Mouse (Mus musculus): ENCODE measurements around the gene Gm17509. TPM values are rescaled to one million over a fixed set of nuclear protein-coding genes. Genes with fewer than 3 reads are reported as not detected.

Gene Gm17509
- polyA plus RNA-seq (2014; fragmentation: Nextera tagmentation; extraction: Ambion mirVana), result 0.37 and 0.68 TPM in 2 replicates

GRCm38 (mm10) chr13:117220501-117221321 is at the start of gene Gm17509:
Gm17509 (minus strand) TSS chr13:117221075.
- Histone ChIP-seq H3K27me3 (ENCODE audit: control insufficient read depth, insufficient read depth, low read length) (no peaks in the 10 kb centered on the region), H3K9ac (ENCODE audit: low read length) (peak within 1 kb of the TSS; percentile 68), H3K4me3 (ENCODE audit: low read depth, low read length) (peak within 1 kb of the TSS; percentile 72), H3K36me3 (ENCODE audit: control insufficient read depth, insufficient read depth, low read length) (no peaks in the 10 kb centered on the region), H3K27ac (ENCODE audit: low read depth, low read length) (peak within 1 kb of the TSS; percentile 57), H3K9me3 (ENCODE audit: control insufficient read depth, low read length) (no peaks in the 10 kb centered on the region), H3K4me1 (ENCODE audit: control insufficient read depth, insufficient read depth, low read length) (no peaks in the 10 kb centered on the region; the same call in 1 of the 2 replicates), H3K4me2 (ENCODE audit: low read depth) (peak within 1 kb of the TSS; percentile 48)
- DNase-seq (ENCODE audit: low spot score), result peak; percentile 85
- peak; percentile 88 for ATAC-seq (ENCODE audit: insufficient read depth, low FRiP score, low TSS enrichment)
- under 1% methylated on average over 65 of the region's 67 CpGs for WGBS

- Histone ChIP-seq H3K4me3 (ENCODE audit: low read depth, low read length) (no peak overlapping the region), H3K9me3 (ENCODE audit: control insufficient read depth, low read length) (no peaks in the 10 kb centered on the region), H3K4me2 (ENCODE audit: low read depth) (no peak overlapping the region), H3K36me3 (ENCODE audit: control insufficient read depth, insufficient read depth, low read length) (no peaks in the 10 kb centered on the region), H3K27ac (ENCODE audit: low read depth, low read length) (no peak overlapping the region), H3K27me3 (ENCODE audit: control insufficient read depth, insufficient read depth, low read length) (no peaks in the 10 kb centered on the region), H3K9ac (ENCODE audit: low read length) (no peak overlapping the region), H3K4me1 (ENCODE audit: control insufficient read depth, insufficient read depth, low read length) (no peaks in the 10 kb centered on the region)
- WGBS, result 92% methylated on average over 14 of the region's 14 CpGs
- ATAC-seq (ENCODE audit: insufficient read depth, low FRiP score, low TSS enrichment) (peak; percentile 31; the same call in 1 of the 2 replicates), DNase-seq (ENCODE audit: low spot score) (no peak)
Measured at GRCm38 (mm10) chr13:117267963-117268362, 47.1 kb upstream of the Gm17509 start.

DNA sequence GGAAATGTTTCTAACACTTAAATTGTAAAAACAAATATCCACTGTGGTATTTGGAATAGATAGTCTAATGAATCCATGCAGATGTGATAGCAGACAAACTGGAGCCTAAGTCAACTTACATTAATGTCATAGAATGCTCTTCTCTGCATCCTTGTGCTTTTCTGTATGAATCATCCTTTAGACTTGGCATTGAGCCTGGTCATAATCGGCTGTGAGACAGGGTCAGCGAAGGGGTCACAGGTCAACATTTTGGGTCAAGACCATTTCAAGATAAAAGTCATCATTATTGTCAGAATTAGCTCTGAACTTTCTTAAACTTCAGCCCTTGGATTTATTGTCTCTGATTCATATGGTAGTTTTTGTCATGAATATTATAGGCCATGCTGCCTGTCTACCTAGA is 45.3 kb upstream of the Gm17509 start:
- DNase-seq (ENCODE audit: low spot score), result no peak
- Histone ChIP-seq H3K4me1 (ENCODE audit: control insufficient read depth, insufficient read depth, low read length) (no peaks in the 10 kb centered on the region), H3K27ac (ENCODE audit: low read depth, low read length) (no peak overlapping the region), H3K4me2 (ENCODE audit: low read depth) (no peak overlapping the region), H3K27me3 (ENCODE audit: control insufficient read depth, insufficient read depth, low read length) (no peaks in the 10 kb centered on the region), H3K36me3 (ENCODE audit: control insufficient read depth, insufficient read depth, low read length) (no peaks in the 10 kb centered on the region), H3K9me3 (ENCODE audit: control insufficient read depth, low read length) (no peaks in the 10 kb centered on the region), H3K4me3 (ENCODE audit: low read depth, low read length) (no peak overlapping the region), H3K9ac (ENCODE audit: low read length) (no peak overlapping the region)
- 72% methylated on average over 2 of the region's 2 CpGs for WGBS
- ATAC-seq (ENCODE audit: insufficient read depth, low FRiP score, low TSS enrichment), result no peak

DNA sequence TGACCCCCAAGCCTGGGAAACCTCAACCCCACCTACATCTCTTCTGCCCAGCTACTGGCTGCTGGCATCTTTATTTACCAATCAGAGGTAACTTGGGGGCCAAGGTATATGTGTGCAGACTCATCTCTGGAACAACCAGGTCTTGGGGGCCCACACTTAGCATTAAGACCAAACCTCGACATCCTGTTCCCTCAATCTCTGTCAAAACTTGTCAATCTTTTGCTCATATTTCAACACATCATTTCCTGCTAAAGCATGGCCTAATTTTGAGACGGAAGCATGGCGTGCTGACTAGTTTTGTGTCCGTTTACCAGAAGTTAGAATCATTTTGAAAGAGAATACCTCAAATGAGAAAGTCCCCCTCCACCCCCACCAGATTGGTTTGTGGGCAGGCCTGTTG is 39.8 kb upstream of the Gm17509 start:
- DNase-seq (ENCODE audit: low spot score), result no peak
- 92% methylated on average over 4 of the region's 4 CpGs for WGBS
- Histone ChIP-seq H3K27me3 (ENCODE audit: control insufficient read depth, insufficient read depth, low read length) (no peaks in the 10 kb centered on the region), H3K4me3 (ENCODE audit: low read depth, low read length) (no peak overlapping the region), H3K4me1 (ENCODE audit: control insufficient read depth, insufficient read depth, low read length) (no peaks in the 10 kb centered on the region), H3K9me3 (ENCODE audit: control insufficient read depth, low read length) (no peaks in the 10 kb centered on the region), H3K36me3 (ENCODE audit: control insufficient read depth, insufficient read depth, low read length) (no peaks in the 10 kb centered on the region), H3K27ac (ENCODE audit: low read depth, low read length) (no peak overlapping the region), H3K9ac (ENCODE audit: low read length) (no peak overlapping the region), H3K4me2 (ENCODE audit: low read depth) (no peak overlapping the region)
- ATAC-seq (ENCODE audit: insufficient read depth, low FRiP score, low TSS enrichment), result no peak

DNA sequence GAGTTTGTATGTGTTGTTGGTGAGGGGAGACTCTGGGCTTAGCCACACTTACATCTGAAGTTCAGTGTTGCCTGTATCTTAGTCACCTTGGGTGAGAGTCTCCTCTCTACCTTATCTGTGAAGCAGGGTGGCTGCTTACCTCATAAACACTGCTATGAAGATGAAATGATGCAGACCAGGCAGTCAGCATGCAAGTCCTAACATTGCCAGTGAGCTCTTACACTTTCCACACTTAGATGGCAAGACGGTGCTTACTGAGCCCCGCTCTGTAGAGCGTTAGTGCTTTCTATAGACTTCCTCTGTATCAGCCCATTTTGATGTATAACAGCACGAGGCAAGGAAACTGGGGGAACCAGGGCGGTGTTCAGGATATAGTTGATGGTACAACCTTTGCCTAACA is 21.7 kb upstream of the Gm17509 start:
- H3K9me3 ChIP-seq (ENCODE audit: control insufficient read depth, low read length), result no peaks in the 10 kb centered on the region
- no peaks in the 10 kb centered on the region for H3K27me3 ChIP-seq (ENCODE audit: control insufficient read depth, insufficient read depth, low read length)
- 94% methylated on average over 5 of the region's 5 CpGs for WGBS
- no peak overlapping the region for H3K9ac ChIP-seq (ENCODE audit: low read length)
- no peak overlapping the region for H3K4me2 ChIP-seq (ENCODE audit: low read depth)
- no peaks in the 10 kb centered on the region for H3K36me3 ChIP-seq (ENCODE audit: control insufficient read depth, insufficient read depth, low read length)
- DNase-seq (ENCODE audit: low spot score) (no peak), ATAC-seq (ENCODE audit: insufficient read depth, low FRiP score, low TSS enrichment) (no peak)
- H3K4me3 ChIP-seq (ENCODE audit: low read depth, low read length), result no peak overlapping the region
- no peaks in the 10 kb centered on the region for H3K4me1 ChIP-seq (ENCODE audit: control insufficient read depth, insufficient read depth, low read length)
- H3K27ac ChIP-seq (ENCODE audit: low read depth, low read length), result no peak overlapping the region

DNA sequence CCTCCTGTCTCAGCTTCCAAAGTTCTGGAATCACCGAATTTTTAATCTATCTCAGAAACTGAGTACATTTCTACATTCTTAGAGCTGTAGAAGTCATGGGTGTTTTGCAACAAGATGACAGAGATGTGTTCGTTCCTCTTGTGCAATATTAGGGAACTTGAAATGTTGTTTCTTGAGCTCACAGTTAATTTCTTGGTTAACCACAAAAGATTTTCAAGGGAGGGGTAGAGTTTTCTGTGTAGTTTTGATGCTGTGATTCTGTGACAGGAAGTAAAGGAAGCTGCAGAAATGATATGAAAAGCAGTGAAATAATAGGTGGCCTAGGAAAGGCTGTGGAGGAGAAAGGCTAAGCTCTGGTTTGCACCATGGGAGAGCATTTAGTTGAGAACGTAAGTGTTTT is 21.2 kb upstream of the Gm17509 start:
- Histone ChIP-seq H3K27ac (ENCODE audit: low read depth, low read length) (no peak overlapping the region), H3K4me2 (ENCODE audit: low read depth) (no peak overlapping the region), H3K36me3 (ENCODE audit: control insufficient read depth, insufficient read depth, low read length) (no peaks in the 10 kb centered on the region), H3K27me3 (ENCODE audit: control insufficient read depth, insufficient read depth, low read length) (no peaks in the 10 kb centered on the region), H3K4me1 (ENCODE audit: control insufficient read depth, insufficient read depth, low read length) (0 out of 2 replicates have a peak, but pooled peaks cover under 1% of the 10 kb centered on the region), H3K9ac (ENCODE audit: low read length) (no peak overlapping the region), H3K4me3 (ENCODE audit: low read depth, low read length) (no peak overlapping the region), H3K9me3 (ENCODE audit: control insufficient read depth, low read length) (no peaks in the 10 kb centered on the region)
- 92% methylated on average over 3 of the region's 3 CpGs for WGBS
- no peak for DNase-seq (ENCODE audit: low spot score)
- ATAC-seq (ENCODE audit: insufficient read depth, low FRiP score, low TSS enrichment), result no peak

GRCm38 (mm10) chr13:117237111-117237510 is 16.2 kb upstream of the Gm17509 start:
- no peaks in the 10 kb centered on the region for H3K9me3 ChIP-seq (ENCODE audit: control insufficient read depth, low read length)
- H3K27me3 ChIP-seq (ENCODE audit: control insufficient read depth, insufficient read depth, low read length), result no peaks in the 10 kb centered on the region
- DNase-seq (ENCODE audit: low spot score), result no peak
- no peaks in the 10 kb centered on the region for H3K36me3 ChIP-seq (ENCODE audit: control insufficient read depth, insufficient read depth, low read length)
- no peak overlapping the region for H3K4me2 ChIP-seq (ENCODE audit: low read depth)
- H3K9ac ChIP-seq (ENCODE audit: low read length), result no peak overlapping the region
- H3K4me3 ChIP-seq (ENCODE audit: low read depth, low read length), result no peak overlapping the region
- peaks cover 8% of the 10 kb centered on the region; the same call in 1 of the 2 replicates for H3K4me1 ChIP-seq (ENCODE audit: control insufficient read depth, insufficient read depth, low read length)
- 82% methylated on average over 4 of the region's 4 CpGs for WGBS
- no peak for ATAC-seq (ENCODE audit: insufficient read depth, low FRiP score, low TSS enrichment)
- H3K27ac ChIP-seq (ENCODE audit: low read depth, low read length), result no peak overlapping the region

- peaks cover 8% of the 10 kb centered on the region; the same call in 1 of the 2 replicates for H3K4me1 ChIP-seq (ENCODE audit: control insufficient read depth, insufficient read depth, low read length)
- no peak overlapping the region for H3K27ac ChIP-seq (ENCODE audit: low read depth, low read length)
- peak; percentile 82 for ATAC-seq (ENCODE audit: insufficient read depth, low FRiP score, low TSS enrichment)
- no peaks in the 10 kb centered on the region for H3K27me3 ChIP-seq (ENCODE audit: control insufficient read depth, insufficient read depth, low read length)
- H3K9me3 ChIP-seq (ENCODE audit: control insufficient read depth, low read length), result no peaks in the 10 kb centered on the region
- no peaks in the 10 kb centered on the region for H3K36me3 ChIP-seq (ENCODE audit: control insufficient read depth, insufficient read depth, low read length)
- peak; percentile 52 for DNase-seq (ENCODE audit: low spot score)
- no peak overlapping the region for H3K4me3 ChIP-seq (ENCODE audit: low read depth, low read length)
- H3K9ac ChIP-seq (ENCODE audit: low read length), result no peak overlapping the region
- WGBS, result 52% methylated on average over 11 of the region's 11 CpGs
- H3K4me2 ChIP-seq (ENCODE audit: low read depth), result no peak overlapping the region
Measured at GRCm38 (mm10) chr13:117235530-117236212, 14.8 kb upstream of the Gm17509 start.
